Mouse (Mus musculus) ovary, postnatal 14 days (tissue): Measurements from ENCODE around the gene Olfr686.

Experiments used
- DNase-seq: peaks from one replicate; pipeline ENCODE4 v3.0.0; 2022; ENCODE audit warnings: low spot score

Olfr686 gene

GRCm38 (mm10) chr7:105207385-105207784 lies at the start of gene Olfr686:
Gene Olfr686, minus strand, starts transcription at chr7:105207485.
- DNase-seq = no peak

GRCm38 (mm10) chr7:105256656-105257055 lies 49.4 kb upstream of the Olfr686 start:
- no peak for DNase-seq

GRCm38 (mm10) chr7:105248197-105248596 lies 40.9 kb upstream of the Olfr686 start:
- no peak for DNase-seq

GRCm38 (mm10) chr7:105247671-105248070 lies 40.4 kb upstream of the Olfr686 start:
- DNase-seq = no peak

GRCm38 (mm10) chr7:105229386-105229785 lies 22.1 kb upstream of the Olfr686 start:
- no peak for DNase-seq

GRCm38 (mm10) chr7:105228138-105228537 lies 20.9 kb upstream of the Olfr686 start:
- DNase-seq = no peak

GRCm38 (mm10) chr7:105226703-105227102 lies 19.4 kb upstream of the Olfr686 start:
- no peak for DNase-seq

GRCm38 (mm10) chr7:105226072-105226471 lies 18.8 kb upstream of the Olfr686 start:
- no peak for DNase-seq

- DNase-seq = no peak
Observed at GRCm38 (mm10) chr7:105218281-105218680, 11.0 kb upstream of the Olfr686 start.

- DNase-seq = no peak
Observed at GRCm38 (mm10) chr7:105214761-105215160, 7.5 kb upstream of the Olfr686 start.

GRCm38 (mm10) chr7:105185912-105186311 lies 21.4 kb downstream of the Olfr686 start, which contains the start of gene Olfr685:
Gene Olfr685, minus strand, starts transcription at chr7:105186012.
- no peak for DNase-seq

GRCm38 (mm10) chr7:105170773-105171172 lies 36.5 kb downstream of the Olfr686 start:
- DNase-seq = no peak

- DNase-seq = no peak
Observed at GRCm38 (mm10) chr7:105163553-105163952, 43.7 kb downstream of the Olfr686 start, which contains the start of gene Olfr684. Gene Olfr684, minus strand, starts transcription at chr7:105163653.
